Comparison of ENCODE assay signal across 8 mouse cellular contexts in genomic region chr12:84773476-84773875, GRCm38 (mm10). TPM values are rescaled to one million over a fixed set of nuclear protein-coding genes. Genes with fewer than 3 reads are reported as not detected.
DNase-seq lines count a peak whose midpoint lies in the region; ATAC-seq lines count a peak whose summit lies in the region.

No protein-coding gene starts in this region.

- H3K4me3 ChIP-seq in intestine, embryonic 14.5 days (ENCODE audit: low read depth, low read length) = peak overlapping the region; percentile 88
- H3K4me3 ChIP-seq in midbrain, embryonic 16.5 days (ENCODE audit: low read depth, low read length) = peak overlapping the region; percentile 55

- WGBS in intestine, embryonic 14.5 days = under 1% methylated on average over 20 of the region's 20 CpGs
- under 1% methylated on average over 20 of the region's 20 CpGs for WGBS in midbrain, embryonic 16.5 days

- H3K9ac ChIP-seq in intestine, embryonic 14.5 days (ENCODE audit: low read length) = peak overlapping the region; percentile 77
- peak overlapping the region; percentile 74 for H3K9ac ChIP-seq in midbrain, embryonic 16.5 days (ENCODE audit: low read depth, low read length)

- peaks cover 11% of the 10 kb centered on the region for H3K36me3 ChIP-seq in intestine, embryonic 14.5 days (ENCODE audit: control insufficient read depth, insufficient read depth, low read length)
- no peaks in the 10 kb centered on the region for H3K36me3 ChIP-seq in midbrain, embryonic 16.5 days (ENCODE audit: control insufficient read depth, insufficient read depth, low read length)

- H3K27ac ChIP-seq in intestine, embryonic 14.5 days (ENCODE audit: low read depth) = peak overlapping the region; percentile 49
- H3K27ac ChIP-seq in midbrain, embryonic 16.5 days (ENCODE audit: low read length) = peak overlapping the region; percentile 68

- H3K27me3 ChIP-seq in intestine, embryonic 14.5 days (replicated peaks; ENCODE audit: control insufficient read depth, insufficient read depth, low read length) = no peaks in the 10 kb centered on the region
- H3K27me3 ChIP-seq in midbrain, embryonic 16.5 days (ENCODE audit: control insufficient read depth, insufficient read depth, low read depth, low read length) = no peaks in the 10 kb centered on the region

- peak overlapping the region; percentile 75 for H3K4me2 ChIP-seq in intestine, embryonic 14.5 days (ENCODE audit: low read length)
- peak overlapping the region; percentile 74 for H3K4me2 ChIP-seq in midbrain, embryonic 16.5 days (ENCODE audit: low read length)

- H3K4me1 ChIP-seq in intestine, embryonic 14.5 days (replicated peaks; ENCODE audit: control insufficient read depth, insufficient read depth, low read length) = peaks cover 11% of the 10 kb centered on the region; the same call in 1 of the 2 replicates
- H3K4me1 ChIP-seq in midbrain, embryonic 16.5 days (ENCODE audit: control insufficient read depth, insufficient read depth, low read length) = peaks cover 21% of the 10 kb centered on the region

- ATAC-seq in frontal cortex, adult (ENCODE audit: low TSS enrichment) = peak; percentile 5; the same call in 1 of the 2 replicates
- peak; percentile 9; the same call in 1 of the 2 replicates for ATAC-seq in intestine, embryonic 14.5 days (replicated peaks; ENCODE audit: low FRiP score, low TSS enrichment, low read depth)
- ATAC-seq in midbrain, embryonic 16.5 days = no peak

- H3K9me3 ChIP-seq in intestine, embryonic 14.5 days (ENCODE audit: control insufficient read depth, low read length) = no peaks in the 10 kb centered on the region
- no peaks in the 10 kb centered on the region for H3K9me3 ChIP-seq in midbrain, embryonic 16.5 days (replicated peaks; ENCODE audit: control insufficient read depth, low read length, poor library complexity, severe bottlenecking)

- DNase-seq in frontal cortex, postnatal 25 days (ENCODE audit: low spot score in 2 of 2) = no peak
- DNase-seq in spleen, postnatal 14 days (ENCODE audit: low spot score in 2 of 2) = peak; percentile 28 to 41
- DNase-seq in spleen, adult 18-20 months = no peak
- DNase-seq in intestine, embryonic 14.5 days (ENCODE audit: low spot score) = no peak
- DNase-seq in right cerebral cortex, postnatal 36 days (ENCODE audit: low spot score in 2 of 2) = no peak
- no peak for DNase-seq in kidney, adult 8-10 months

RNA-seq across cellular contexts. Expression of gene Isca2, which starts 0.4 kb away (rescaled TPM):
- polyA plus RNA-seq in intestine, embryonic 14.5 days (2014; fragmentation: Nextera tagmentation; extraction: Ambion mirVana) = 135 and 143 TPM in 2 replicates
- polyA plus RNA-seq in midbrain, embryonic 16.5 days (2015; fragmentation: Nextera tagmentation; extraction: Ambion mirVana) = 131 and 137 TPM in 2 replicates

RNA-seq across cellular contexts. Expression of gene Npc2, which starts 0.5 kb away (rescaled TPM):
- polyA plus RNA-seq in intestine, embryonic 14.5 days (2014; fragmentation: Nextera tagmentation; extraction: Ambion mirVana) = 61.0 and 66.1 TPM in 2 replicates
- 53.0 and 54.8 TPM in 2 replicates for polyA plus RNA-seq in midbrain, embryonic 16.5 days (2015; fragmentation: Nextera tagmentation; extraction: Ambion mirVana)

Comparison
In these comparisons a context has a peak if more than half of its experiments do, and no peak if none do; other contexts are left out.
1. DNase-seq: peak in spleen, postnatal 14 days (2 of 2); none in frontal cortex, postnatal 25 days (0 of 2), spleen, adult 18-20 months (0 of 2), intestine, embryonic 14.5 days (single experiment), right cerebral cortex, postnatal 36 days (0 of 2) and kidney, adult 8-10 months (0 of 2).